Mouse (Mus musculus): ENCODE results near the gene Npepps. TPM values are rescaled to one million over a fixed set of nuclear protein-coding genes. Genes with fewer than 3 reads are reported as not detected.
"Not testable (repeated sequence)": the region's sequence is repeated elsewhere in the genome, so short reads cannot be mapped to it uniquely, and the experiment has no call there.

Npepps gene
- 87.4 and 92.9 TPM in 2 replicates for polyA plus RNA-seq (2015; fragmentation: Nextera tagmentation; extraction: Ambion mirVana)

DNA sequence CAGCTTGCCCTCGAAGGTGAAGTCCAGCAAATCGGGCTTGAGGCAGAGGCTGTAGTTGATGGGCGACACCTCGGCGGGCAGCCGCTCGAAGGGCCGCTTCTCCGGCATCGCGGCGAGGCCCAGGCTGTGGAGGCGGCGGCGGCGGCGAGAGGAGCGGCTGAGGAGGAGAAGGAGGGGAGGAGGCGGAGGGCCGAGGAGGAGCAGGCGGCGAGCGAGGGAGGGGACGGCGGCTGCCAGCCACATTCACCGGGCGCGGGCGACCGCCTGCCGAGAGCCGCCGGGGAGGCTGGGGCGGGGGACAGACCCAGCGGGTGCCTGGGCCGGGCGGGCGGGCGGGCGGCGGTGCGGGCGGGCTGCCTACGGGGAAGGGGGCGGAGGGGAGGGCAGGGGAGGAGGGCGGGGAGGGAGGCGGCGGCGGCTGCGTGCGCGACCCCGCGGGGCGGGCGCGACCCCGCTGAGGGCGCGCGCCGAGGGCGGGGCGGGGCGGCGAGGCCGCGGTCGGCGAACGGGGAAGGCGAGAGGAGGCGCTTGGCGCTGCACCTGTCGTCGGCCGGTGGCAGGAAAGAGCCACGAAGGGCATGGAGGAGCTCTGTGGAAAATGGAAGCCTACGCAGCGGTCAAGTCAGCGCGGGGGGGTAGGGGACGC is at the start of gene Npepps:
Gene Npepps (minus strand): TSS at position 423 of the 646 bp plus-strand sequence.
- no peaks in the 10 kb centered on the region for H3K36me3 ChIP-seq (ENCODE audit: control insufficient read depth, insufficient read depth)
- peak within 1 kb of the TSS; percentile 83 for H3K4me3 ChIP-seq (ENCODE audit: low read length)
- peaks cover 21% of the 10 kb centered on the region for H3K4me1 ChIP-seq (ENCODE audit: control insufficient read depth, insufficient read depth, low read length)
- 2% methylated on average over 55 of the region's 83 CpGs for WGBS
- H3K27ac ChIP-seq (ENCODE audit: low read length), result peak within 1 kb of the TSS; percentile 98
- H3K4me2 ChIP-seq (ENCODE audit: low read depth, low read length), result peak within 1 kb of the TSS; percentile 85
- H3K9ac ChIP-seq (ENCODE audit: low read length), result peak within 1 kb of the TSS; percentile 99
- no peaks in the 10 kb centered on the region for H3K9me3 ChIP-seq (replicated peaks; ENCODE audit: control insufficient read depth, low read length)
- H3K27me3 ChIP-seq (ENCODE audit: control insufficient read depth, insufficient read depth, low read length), result no peaks in the 10 kb centered on the region
- ATAC-seq (replicated peaks; ENCODE audit: extremely low read depth, insufficient read depth, low FRiP score), result peak; percentile 74

DNA sequence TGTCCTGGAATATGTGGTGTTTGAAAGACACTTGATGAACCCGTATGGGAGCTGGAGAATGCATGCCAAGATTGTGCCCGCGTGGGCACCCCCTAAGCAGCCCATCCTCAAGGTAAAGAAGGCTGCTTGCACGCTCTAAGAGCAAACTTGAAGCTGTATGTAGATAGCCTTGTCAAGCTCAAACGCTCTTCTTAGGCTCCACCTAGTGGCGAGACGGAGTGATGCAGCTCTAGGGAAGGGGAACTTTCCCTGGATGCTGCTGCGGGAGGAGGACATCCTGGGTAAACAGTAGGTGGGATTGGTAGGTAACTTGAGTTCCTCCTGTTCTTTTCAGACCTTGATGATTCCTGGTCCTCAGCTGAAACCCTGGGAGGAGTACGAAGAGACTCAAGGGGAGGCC is 47.7 kb upstream of the Npepps start:
- Histone ChIP-seq H3K4me1 (ENCODE audit: control insufficient read depth, insufficient read depth, low read length) (no peaks in the 10 kb centered on the region), H3K9me3 (replicated peaks; ENCODE audit: control insufficient read depth, low read length) (no peaks in the 10 kb centered on the region), H3K27ac (ENCODE audit: low read length) (no peak overlapping the region), H3K4me2 (ENCODE audit: low read depth, low read length) (no peak overlapping the region), H3K27me3 (ENCODE audit: control insufficient read depth, insufficient read depth, low read length) (no peaks in the 10 kb centered on the region), H3K36me3 (ENCODE audit: control insufficient read depth, insufficient read depth) (peaks cover 46% of the 10 kb centered on the region), H3K9ac (ENCODE audit: low read length) (no peak overlapping the region), H3K4me3 (ENCODE audit: low read length) (no peak overlapping the region)
- 17% methylated on average over 9 of the region's 9 CpGs for WGBS
- no peak for ATAC-seq (replicated peaks; ENCODE audit: extremely low read depth, insufficient read depth, low FRiP score)

DNA sequence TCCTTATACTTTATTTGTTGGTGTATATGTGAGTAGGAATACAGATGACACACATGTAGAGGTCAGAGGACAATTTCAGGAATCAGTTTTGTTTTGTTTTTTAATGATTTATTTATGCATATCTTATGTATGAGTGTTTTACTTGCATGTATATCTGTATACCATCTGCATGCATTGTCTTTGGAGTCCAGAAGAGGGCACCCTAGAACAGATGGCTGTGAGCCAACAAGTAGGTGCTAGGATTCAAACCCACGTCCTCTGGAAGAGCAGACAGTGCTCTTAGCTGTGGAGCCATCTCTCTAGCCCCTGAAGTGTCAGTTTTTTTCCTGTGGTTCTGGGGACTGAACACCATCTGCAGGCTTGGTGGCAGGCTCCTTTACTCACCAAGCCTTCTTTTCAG is 44.8 kb upstream of the Npepps start:
- Histone ChIP-seq H3K36me3 (ENCODE audit: control insufficient read depth, insufficient read depth) (peaks cover 51% of the 10 kb centered on the region), H3K4me2 (ENCODE audit: low read depth, low read length) (no peak overlapping the region), H3K9me3 (replicated peaks; ENCODE audit: control insufficient read depth, low read length) (no peaks in the 10 kb centered on the region), H3K27ac (ENCODE audit: low read length) (no peak overlapping the region), H3K27me3 (ENCODE audit: control insufficient read depth, insufficient read depth, low read length) (no peaks in the 10 kb centered on the region), H3K4me1 (ENCODE audit: control insufficient read depth, insufficient read depth, low read length) (no peaks in the 10 kb centered on the region), H3K9ac (ENCODE audit: low read length) (no peak overlapping the region), H3K4me3 (ENCODE audit: low read length) (no peak overlapping the region)
- no peak for ATAC-seq (replicated peaks; ENCODE audit: extremely low read depth, insufficient read depth, low FRiP score)
- 50% methylated on average over 1 of the region's 1 CpGs for WGBS

DNA sequence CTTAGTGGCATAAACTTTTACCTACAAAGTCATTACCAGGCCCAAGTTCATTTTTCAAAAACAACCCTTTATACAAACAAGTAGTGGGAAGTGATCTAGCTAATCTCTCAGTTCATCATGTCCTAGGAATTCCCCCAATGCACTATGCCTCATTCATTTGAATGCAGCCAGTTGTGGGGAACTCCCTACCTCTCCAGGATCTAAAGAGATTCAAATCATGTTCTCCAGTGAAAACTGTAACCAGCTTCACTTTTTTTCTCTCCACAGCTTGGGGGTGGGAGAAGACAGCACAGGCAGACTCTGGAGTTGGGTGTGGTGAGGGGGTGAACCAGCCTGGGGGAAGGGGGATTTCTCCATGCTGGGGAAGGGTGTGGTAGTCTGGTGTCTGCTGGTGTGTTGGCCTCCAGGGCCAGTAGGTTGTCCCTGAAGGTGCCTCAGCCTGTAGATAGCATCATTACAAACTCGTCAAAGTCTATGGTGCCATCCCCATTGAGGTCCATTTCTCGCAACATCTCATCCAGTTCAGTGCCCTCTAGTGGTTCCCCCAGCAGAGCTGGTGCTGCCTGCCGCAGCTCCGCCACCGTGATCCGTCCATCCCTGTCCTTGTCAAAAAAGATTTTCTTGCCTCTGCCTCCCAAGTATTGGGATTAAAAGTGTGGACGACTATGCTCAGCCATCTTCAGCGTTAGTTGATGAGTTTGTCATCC is 41.6 kb upstream of the Npepps start:
- not testable (repeated sequence) for H3K9ac ChIP-seq (ENCODE audit: low read length); ATAC-seq (replicated peaks; ENCODE audit: extremely low read depth, insufficient read depth, low FRiP score); H3K4me2 ChIP-seq (ENCODE audit: low read depth, low read length); H3K9me3 ChIP-seq (replicated peaks; ENCODE audit: control insufficient read depth, low read length); H3K4me1 ChIP-seq (ENCODE audit: control insufficient read depth, insufficient read depth, low read length); H3K4me3 ChIP-seq (ENCODE audit: low read length); H3K27me3 ChIP-seq (ENCODE audit: control insufficient read depth, insufficient read depth, low read length); H3K27ac ChIP-seq (ENCODE audit: low read length)
- peaks cover 38% of the 10 kb centered on the region for H3K36me3 ChIP-seq (ENCODE audit: control insufficient read depth, insufficient read depth)
- WGBS, result 81% methylated on average over 8 of the region's 8 CpGs

DNA sequence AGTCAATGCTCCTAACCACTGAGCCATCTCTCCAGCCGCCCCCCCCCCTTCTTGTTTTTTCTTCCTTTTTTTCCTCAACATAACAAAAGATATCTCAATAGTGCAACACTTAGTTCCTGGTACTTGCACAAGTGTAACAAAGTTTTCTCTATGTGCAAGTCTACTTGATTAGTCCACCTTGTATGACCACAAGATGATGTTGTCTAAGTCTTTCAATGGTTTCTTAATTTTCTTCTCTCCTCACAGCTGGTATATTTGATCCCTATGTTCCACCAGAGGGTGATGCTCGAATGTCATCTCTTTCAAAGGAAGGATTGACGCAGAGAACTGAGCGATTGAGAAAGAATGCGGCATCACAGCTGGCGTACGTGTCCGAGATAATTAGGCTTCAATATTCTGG is 40.8 kb upstream of the Npepps start:
- H3K9me3 ChIP-seq (replicated peaks; ENCODE audit: control insufficient read depth, low read length), result no peaks in the 10 kb centered on the region
- no peak overlapping the region for H3K27ac ChIP-seq (ENCODE audit: low read length)
- no peak overlapping the region for H3K4me3 ChIP-seq (ENCODE audit: low read length)
- no peak overlapping the region for H3K9ac ChIP-seq (ENCODE audit: low read length)
- ATAC-seq (replicated peaks; ENCODE audit: extremely low read depth, insufficient read depth, low FRiP score), result no peak
- H3K36me3 ChIP-seq (ENCODE audit: control insufficient read depth, insufficient read depth), result peaks cover 29% of the 10 kb centered on the region
- no peak overlapping the region for H3K4me2 ChIP-seq (ENCODE audit: low read depth, low read length)
- no peaks in the 10 kb centered on the region for H3K27me3 ChIP-seq (ENCODE audit: control insufficient read depth, insufficient read depth, low read length)
- peaks cover 6% of the 10 kb centered on the region for H3K4me1 ChIP-seq (ENCODE audit: control insufficient read depth, insufficient read depth, low read length)
- WGBS, result 92% methylated on average over 8 of the region's 8 CpGs

DNA sequence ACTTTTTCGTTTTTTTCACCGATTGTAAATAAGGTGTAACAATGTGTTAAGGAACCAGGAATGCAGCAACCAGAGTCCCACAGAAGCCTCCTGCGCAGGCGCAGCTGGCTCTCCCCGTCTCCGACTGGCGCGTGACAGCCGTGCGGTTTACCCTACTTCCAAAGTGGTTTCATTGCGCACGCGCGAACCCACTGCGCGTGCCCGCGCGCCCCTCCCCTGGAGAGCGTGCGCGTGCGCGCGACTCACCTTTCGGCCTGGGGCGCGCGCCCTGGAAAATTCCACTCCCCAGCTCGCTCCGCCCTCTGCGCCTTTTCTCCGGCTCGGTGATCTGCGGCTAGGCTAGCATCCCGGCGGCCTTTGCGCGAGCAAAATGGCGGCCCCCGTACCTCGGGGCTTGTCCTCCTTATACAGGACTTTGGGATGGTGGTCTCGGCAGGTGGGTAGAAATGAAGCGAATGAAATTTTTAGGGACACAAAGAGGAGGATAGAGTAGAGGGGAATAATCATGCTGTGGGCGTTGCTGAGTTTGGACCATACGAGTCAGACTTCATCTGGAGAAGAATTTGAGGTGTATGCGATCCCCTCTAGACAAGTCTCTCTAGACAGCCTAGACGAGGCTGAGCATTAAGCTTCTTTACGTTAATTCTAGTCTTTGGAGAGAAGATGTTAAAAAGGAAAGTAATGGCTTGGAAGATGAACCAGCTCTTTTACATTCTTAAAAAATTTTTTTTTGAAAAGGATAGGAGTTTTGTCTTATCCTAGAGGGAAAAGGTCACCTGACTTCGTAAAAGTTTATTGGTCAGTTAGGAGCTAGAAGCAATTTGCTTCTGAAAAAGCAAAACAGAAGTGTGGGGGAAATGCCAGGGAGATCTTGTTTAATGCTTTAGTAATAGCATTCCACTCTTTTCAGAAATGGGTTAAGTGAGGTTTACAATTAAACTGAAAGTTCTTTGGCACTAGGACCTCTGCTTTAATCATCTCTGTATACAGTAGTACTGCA is 35.4 kb upstream of the Npepps start, which contains the start of gene Mrpl45:
Gene Mrpl45 (plus strand): TSS at position 213 of the 1,000 bp plus-strand sequence.
- peak within 1 kb of the TSS; percentile 70 for H3K4me2 ChIP-seq (ENCODE audit: low read depth, low read length)
- no peaks in the 10 kb centered on the region for H3K36me3 ChIP-seq (ENCODE audit: control insufficient read depth, insufficient read depth)
- H3K4me3 ChIP-seq (ENCODE audit: low read length), result peak within 1 kb of the TSS; percentile 77
- ATAC-seq (replicated peaks; ENCODE audit: extremely low read depth, insufficient read depth, low FRiP score), result peak; percentile 97
- peak within 1 kb of the TSS; percentile 79 for H3K9ac ChIP-seq (ENCODE audit: low read length)
- under 1% methylated on average over 50 of the region's 50 CpGs for WGBS
- H3K4me1 ChIP-seq (ENCODE audit: control insufficient read depth, insufficient read depth, low read length), result peaks cover 15% of the 10 kb centered on the region
- peak within 1 kb of the TSS; percentile 78 for H3K27ac ChIP-seq (ENCODE audit: low read length)
- no peaks in the 10 kb centered on the region for H3K9me3 ChIP-seq (replicated peaks; ENCODE audit: control insufficient read depth, low read length)
- H3K27me3 ChIP-seq (ENCODE audit: control insufficient read depth, insufficient read depth, low read length), result no peaks in the 10 kb centered on the region

DNA sequence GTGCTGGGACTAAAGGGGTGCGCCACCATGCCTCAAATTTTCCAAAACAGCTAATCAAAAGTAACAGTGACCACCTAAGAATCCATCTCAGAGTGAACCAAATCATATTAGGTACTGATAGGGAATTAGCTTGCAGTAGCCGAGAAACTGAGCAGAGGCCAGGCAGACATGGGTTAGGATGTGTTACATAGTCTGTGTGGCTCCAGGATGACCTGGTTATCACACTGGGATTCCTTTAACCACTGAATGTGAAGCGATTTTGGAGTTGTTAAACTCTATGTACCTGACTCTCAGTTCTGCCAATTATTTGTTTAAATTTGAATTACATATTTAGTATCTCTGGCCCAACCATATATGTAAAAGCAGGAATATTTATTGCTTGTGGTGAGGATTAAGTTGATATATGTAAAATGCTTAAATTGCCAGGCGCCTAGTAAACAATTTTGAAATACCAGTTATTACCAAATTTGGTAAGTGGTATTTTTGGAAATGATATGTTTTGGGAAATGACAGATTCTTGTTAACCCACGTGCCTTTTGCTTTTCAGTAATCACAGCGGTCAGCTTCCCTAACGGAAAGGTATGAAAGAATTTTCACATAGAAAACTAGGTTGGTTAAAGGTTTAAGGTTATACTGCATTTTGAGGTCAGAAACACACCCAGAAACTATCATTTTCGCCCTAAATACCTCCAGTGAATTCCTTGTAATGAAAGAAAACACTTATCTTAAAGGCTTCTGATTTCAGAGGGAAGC is 34.5 kb upstream of the Npepps start:
- H3K4me2 ChIP-seq (ENCODE audit: low read depth, low read length), result peak overlapping the region; percentile 54
- no peaks in the 10 kb centered on the region for H3K27me3 ChIP-seq (ENCODE audit: control insufficient read depth, insufficient read depth, low read length)
- no peaks in the 10 kb centered on the region for H3K9me3 ChIP-seq (replicated peaks; ENCODE audit: control insufficient read depth, low read length)
- peak overlapping the region; percentile 35 for H3K4me3 ChIP-seq (ENCODE audit: low read length)
- peak overlapping the region; percentile 66 for H3K9ac ChIP-seq (ENCODE audit: low read length)
- WGBS, result 42% methylated on average over 8 of the region's 8 CpGs
- no peaks in the 10 kb centered on the region for H3K36me3 ChIP-seq (ENCODE audit: control insufficient read depth, insufficient read depth)
- H3K27ac ChIP-seq (ENCODE audit: low read length), result peak overlapping the region; percentile 68
- peaks cover 20% of the 10 kb centered on the region for H3K4me1 ChIP-seq (ENCODE audit: control insufficient read depth, insufficient read depth, low read length)
- no peak for ATAC-seq (replicated peaks; ENCODE audit: extremely low read depth, insufficient read depth, low FRiP score)

DNA sequence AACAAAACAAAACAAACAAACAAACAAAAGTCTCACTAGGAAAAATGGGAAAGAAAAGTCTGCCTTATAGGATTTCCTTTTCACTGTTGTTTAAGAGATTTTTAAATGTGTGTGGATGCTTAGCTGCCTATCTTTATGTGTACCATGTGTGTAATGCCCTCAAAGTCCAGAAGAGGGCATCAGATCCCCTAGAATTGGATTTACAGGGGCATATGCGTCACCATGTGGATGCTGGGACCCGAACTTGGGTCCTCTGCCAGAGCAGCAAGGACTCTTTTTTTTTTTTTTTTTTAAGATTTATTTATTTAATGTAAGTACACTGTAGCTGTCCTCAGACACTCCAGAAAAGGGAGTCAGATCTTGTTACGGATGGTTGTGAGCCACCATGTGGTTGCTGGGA is 33.7 kb upstream of the Npepps start:
- H3K4me1 ChIP-seq (ENCODE audit: control insufficient read depth, insufficient read depth, low read length), result peaks cover 25% of the 10 kb centered on the region
- 93% methylated on average over 2 of the region's 3 CpGs for WGBS
- no peak overlapping the region for H3K9ac ChIP-seq (ENCODE audit: low read length)
- no peak for ATAC-seq (replicated peaks; ENCODE audit: extremely low read depth, insufficient read depth, low FRiP score)
- no peak overlapping the region for H3K27ac ChIP-seq (ENCODE audit: low read length)
- no peak overlapping the region for H3K4me2 ChIP-seq (ENCODE audit: low read depth, low read length)
- no peaks in the 10 kb centered on the region for H3K27me3 ChIP-seq (ENCODE audit: control insufficient read depth, insufficient read depth, low read length)
- H3K4me3 ChIP-seq (ENCODE audit: low read length), result no peak overlapping the region
- no peaks in the 10 kb centered on the region for H3K36me3 ChIP-seq (ENCODE audit: control insufficient read depth, insufficient read depth)
- H3K9me3 ChIP-seq (replicated peaks; ENCODE audit: control insufficient read depth, low read length), result no peaks in the 10 kb centered on the region
